Mouse (Mus musculus) brain, embryonic 18.5 days (tissue): ENCODE results near the gene Gm12845.
"Not testable (repeated sequence)": the region's sequence is repeated elsewhere in the genome, so short reads cannot be mapped to it uniquely, and the experiment has no call there.

Experiments used
- DNase-seq: peaks from one replicate; pipeline ENCODE4 v3.0.0-alpha.2; 2012; ENCODE audit warnings: low read depth, low spot score

Gm12845 gene

DNA sequence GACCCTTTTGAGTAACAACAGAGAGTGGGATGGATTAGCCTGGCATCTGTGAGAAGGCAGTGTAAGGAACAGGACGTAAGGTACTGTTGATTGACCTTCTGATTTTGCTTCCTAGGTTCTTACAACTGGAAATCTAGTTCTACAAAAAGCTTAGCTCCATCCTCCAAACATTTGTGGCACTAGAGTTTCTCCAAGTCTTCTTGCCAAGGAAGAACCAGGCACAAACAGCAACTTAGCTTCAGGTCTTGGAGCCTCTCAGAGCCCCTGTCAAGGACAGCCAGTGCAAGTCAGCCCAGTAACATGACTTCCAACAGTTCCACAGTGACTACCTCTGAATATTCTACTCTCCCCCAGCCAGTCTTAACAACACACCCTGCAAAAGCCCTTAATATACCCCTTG lies at the start of gene Gm12845:
Gene Gm12845, plus strand, starts transcription at position 301 of the 400 bp plus-strand sequence.
- no peak for DNase-seq

DNA sequence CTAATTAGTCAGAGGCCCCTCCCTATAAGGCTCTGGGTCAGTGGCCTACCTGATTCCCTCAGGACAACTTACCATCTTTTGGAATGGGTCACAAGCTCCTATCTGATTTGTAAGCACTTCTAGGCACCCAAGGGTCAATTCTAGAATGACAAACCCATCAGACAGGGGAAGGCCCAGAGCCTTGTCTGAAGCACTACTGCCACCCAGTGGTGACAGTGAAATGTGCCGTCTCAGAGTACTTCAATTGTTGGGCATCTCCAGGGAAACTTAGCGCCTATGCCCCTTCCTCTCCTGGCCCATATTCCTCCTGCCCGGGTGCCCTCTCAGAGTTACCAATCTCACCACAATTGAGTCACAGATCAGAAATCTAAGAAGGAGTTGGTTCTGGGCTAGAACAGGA lies 47.3 kb upstream of the Gm12845 start:
- no peak for DNase-seq

DNA sequence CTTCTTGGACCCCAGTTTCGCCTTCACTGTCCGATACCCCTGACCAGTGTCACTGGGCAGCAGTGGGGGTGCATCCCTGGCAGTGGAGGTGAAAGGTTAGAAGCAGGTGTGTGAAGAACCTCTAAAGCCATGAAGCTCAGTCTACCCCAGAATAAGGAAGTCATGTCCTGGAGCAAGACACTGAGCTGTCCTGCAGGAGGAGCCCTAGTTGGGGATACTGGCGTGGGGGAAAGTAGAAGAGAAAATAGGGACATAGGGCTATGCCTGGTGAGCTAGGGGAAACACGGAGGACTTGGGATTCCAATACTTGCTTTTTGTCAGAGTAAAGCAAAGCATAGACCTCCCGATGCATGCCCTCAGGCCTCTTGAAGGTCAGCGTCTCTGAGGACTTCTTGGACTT lies 43.2 kb upstream of the Gm12845 start:
- DNase-seq = no peak

DNA sequence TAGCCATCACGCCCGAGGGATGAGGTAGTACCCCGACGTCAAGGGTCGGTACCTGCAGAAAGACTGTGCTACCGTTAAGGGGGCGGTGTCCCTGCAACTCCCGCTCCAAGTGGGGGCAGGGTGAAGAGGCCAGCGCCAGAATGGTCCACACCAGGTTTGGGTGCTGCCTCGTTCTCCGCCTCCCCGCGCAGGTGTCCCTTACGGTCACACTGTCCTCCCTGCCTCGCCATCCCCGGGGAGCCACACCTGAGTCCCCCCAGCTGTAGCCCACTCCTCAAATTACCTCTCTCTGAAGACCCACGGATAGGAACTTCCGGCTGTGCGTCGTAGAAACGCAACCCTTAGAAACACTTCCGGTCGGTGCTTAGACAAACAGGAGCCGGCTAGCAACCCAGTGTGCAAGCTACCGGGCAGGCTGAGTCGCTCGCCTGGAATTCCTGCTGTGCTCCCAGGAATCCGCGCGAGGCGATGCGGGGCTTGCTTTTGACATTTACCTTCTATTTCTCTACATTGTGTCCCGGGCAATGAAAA lies 42.2 kb upstream of the Gm12845 start, which contains the start of gene Dmap1:
Gene Dmap1, minus strand, starts transcription at position 343 of the 531 bp plus-strand sequence.
- peak; percentile 76 for DNase-seq

DNA sequence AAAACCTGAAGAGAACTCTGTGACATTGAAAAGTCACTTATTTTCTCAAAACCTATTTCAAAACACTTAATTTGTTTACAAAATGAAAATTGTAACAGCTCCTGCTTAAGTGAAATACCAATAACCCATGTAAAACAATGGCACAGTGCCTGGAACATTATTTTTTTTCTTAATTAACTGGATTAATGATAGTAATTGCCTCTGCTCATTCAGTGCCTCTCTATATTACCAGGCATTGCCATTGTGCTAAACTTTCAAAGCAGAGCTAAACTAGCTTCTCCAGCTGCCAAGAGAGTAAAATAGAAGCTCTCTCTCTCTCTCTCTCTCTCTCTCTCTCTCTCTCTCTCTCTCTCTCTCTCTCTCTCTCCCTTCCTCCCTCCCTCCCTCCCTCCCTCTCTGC lies 41.7 kb upstream of the Gm12845 start:
- DNase-seq = no peak

DNA sequence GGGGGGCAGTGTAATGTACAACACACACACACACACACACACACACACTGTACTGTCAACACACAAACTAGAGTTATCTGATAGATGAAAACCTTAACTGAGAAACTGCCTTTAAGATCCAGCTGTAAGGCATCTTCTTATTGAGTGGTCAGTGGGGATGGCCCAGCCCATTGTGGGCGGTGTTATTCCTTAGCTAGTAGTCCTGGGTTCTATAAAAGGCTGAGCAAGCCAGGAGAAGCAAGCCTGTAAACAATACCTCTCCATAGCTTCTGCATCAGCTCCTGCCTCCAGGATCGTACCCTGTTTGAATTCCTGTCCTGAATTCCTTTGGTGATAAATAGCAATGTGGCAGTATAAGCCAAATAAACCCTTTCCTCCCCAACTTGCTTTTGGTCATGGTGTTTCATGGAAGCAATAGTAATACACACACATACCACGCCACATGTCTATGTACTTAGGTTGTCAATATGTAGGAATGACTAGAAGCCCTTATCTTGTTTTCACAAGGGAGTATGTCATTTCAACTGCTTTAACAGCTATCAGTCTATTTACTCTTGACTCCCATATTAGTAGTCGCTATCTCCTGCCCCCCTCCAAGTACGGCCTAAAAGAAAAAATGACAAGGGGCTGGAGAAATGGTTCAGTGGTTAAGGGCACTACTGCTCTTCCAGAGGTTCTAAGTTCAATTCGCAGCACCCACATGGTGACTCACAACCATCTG lies 41.0 kb upstream of the Gm12845 start:
- no peak for DNase-seq

DNA sequence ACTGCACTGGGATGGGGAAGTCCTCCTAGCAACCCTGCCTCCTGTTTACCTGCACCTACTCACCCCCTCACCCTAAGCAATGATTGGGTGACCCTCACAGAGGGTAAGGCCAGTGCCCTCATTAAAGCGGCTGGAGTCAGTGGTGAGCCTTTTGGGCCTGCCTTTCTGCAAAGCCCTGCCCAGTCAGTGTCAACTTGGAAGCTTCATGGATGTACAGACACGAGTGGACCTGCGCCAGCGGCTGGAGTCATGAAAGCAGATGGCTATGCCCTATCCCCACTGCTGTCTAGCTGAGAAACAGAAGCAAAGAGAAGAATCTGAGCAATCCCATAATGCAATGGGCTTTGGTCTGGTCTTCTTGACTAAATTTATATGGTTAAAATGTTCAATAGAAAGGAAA lies 37.9 kb upstream of the Gm12845 start:
- DNase-seq = no peak

DNA sequence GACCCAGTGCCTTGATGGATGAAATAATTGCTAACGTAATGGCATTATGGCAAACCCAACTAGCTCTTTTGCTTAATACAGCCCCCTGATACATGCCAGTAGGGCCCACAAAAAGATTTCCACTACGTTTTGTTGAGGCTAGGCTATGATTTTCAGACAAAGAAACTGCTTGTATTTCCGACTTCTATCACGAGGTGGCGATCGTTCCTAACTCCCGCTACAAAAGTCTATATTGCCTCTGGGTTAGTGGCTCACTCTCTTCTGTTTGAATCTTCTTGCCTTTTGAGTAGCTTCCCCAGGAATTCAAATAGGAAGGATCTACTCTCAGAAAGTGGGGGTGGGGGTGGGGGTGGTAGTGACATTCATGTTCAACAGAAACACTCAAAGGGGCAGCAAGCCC lies 18.9 kb upstream of the Gm12845 start:
- peak; percentile 26 for DNase-seq

DNA sequence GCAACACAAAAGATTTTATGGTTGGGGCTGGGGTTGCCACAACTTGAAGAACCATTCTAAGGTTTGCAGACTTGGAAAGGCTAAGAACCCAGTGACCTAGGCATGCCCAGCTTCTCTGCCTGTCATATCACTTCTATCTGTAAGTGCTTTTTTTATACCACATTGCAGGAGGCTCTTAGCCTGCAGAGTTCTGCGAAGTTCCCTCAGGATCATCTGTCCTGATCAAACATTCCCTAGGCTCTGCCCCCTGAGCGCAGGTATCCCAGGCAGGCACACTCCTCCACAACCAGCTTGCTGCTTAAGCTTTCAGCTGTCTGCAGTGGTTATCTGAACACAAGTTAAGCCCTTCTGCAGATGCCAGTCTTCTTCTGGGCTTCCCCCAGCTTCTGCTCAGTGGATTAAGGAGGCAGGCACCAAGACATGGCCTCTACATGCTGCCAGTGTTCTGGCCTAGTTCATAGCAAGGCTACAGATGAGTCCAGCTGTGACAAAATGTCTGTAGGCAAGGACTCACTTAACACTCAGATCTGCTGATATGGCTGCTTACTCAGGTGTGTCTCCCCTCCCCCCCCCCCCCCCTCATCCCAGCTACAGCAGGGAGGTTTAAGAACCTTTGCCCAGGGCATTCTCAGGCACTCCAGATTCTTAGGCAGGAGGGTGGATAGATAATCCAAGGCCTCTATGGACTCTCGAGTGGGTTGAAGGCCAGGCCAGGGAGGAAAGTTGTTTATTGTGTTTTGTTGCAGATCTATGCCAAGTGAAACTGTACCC lies 15.2 kb upstream of the Gm12845 start:
- no peak for DNase-seq

DNA sequence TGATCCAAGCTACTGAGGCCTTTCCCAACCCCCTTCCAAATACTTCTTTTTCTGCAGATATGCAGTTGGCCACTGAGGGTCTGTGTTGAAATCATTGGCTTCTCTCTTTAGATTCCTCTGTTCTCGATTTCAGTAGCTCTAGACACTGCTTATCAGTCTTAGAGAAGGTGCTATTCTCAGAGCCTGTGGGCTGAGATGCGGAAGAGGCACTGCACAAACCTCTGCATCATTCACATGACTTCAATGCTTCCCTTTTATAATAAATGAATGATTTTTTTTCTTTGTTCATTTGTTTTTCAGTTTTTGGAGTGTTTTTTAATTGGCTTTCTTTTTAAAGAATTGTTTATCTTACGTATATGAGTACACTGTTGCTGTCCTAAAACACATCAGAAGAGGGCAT lies 11.9 kb upstream of the Gm12845 start:
- DNase-seq = no peak

DNA sequence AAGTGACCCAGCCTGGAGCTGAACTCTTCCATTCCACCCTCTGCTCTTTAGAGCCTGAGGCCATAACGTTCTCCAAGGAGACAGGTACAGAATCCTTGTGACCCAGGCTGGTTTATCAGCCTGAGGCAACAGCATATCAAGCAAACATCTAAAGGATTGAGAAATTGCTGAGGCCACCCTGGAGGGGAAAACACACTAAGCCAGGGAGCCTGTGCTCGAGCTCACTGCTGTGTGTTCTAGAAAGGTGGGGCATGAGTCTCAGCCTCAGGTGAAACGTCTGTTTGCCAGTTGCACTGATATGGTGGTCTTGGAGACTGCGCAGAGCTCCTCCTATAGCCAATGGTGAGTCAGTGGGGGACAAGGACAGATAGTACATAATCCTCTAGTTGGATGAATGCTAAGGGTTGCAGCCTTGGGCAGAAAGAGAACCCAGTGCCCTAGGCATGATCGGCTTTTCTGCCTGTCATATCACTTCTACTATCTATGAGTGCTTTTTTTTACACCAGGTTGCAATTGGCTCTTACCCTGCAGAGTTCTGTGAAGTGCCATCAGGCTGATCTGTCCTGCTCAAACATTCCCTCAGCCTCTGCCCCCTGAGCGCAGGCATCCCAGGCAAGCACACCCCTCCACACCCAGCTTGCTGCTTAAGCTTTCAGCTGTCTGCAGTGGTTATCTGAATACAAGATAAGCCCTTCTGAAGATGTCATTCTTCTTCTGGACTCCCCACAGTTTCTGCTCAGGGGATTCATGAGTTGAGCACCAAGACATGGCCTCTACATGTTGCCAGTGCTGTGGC lies 10.7 kb upstream of the Gm12845 start:
- no peak for DNase-seq

DNA sequence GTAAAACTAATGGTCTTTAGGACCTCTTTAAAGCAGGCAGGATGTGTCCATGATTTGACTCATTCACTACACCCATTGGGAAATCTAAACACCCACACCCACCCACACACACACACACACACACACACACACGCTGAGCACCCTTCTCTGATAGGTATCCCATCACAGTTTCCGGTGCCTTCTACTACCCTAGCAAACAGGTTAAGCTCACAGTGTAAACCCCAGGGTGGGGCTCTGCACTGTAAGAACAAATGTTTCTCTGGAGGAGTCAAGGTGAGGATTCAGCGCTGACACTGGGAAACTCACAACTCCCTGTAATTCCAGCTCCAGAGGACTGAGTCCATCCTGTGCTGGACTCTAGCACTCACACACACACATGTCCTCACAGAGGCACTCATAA lies 7.7 kb downstream of the Gm12845 start:
- DNase-seq = no peak

DNA sequence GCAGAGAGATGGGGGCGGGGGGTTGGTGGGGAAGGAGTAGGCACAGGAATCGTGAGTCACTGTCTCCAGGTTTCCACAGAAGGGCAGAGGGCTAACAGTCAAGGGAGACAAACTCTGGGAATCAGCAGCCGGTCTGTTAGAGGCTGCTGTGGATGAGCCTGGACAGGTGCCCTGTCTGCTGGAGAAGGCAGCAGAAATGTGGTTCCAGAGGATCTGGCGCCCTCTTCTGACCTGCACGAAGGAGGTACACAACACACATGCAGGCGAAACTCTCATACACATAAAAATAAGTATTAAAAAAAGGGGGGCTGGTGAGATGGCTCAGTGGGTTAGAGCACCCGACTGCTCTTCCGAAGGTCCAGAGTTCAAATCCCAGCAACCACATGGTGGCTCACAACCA lies 13.3 kb downstream of the Gm12845 start:
- DNase-seq = no peak

DNA sequence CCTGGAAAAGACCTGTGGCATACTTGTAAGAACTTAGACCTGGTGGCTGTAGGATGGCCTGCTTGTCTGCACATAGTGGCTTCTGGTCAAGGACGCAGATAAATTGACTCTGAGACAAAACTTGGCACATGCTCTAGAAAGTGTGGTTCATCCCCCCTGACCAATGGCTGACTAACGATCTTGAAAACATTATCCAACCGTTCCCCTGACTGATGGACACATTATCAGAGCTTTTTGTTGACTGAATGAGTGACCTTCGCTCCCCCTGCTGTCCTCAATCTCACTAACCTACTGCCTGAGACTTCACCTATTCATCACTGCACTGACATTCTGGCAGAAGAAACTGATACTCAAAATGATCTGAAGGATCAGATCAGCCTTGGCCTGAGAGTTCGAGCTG lies 28.3 kb downstream of the Gm12845 start:
- not testable (repeated sequence) for DNase-seq

DNA sequence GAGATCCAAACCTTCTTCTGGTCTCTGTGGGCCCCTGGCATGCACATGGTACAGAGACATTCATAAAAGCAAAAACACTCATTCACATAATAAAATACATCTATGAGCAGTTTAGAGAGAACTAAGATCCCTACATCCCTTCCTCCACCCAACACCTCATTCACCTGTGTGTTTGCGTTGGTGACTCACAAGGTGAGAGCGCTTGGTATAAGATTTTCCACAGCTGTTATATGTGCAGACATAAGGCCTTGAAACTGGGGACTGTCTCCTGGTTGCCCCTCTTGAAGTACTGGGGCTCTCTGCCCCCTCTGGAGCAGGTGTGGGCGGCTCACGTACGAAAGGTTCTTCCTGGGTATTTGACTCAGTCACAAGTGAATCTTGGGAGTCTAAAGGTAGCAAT lies 35.9 kb downstream of the Gm12845 start:
- DNase-seq = no peak

DNA sequence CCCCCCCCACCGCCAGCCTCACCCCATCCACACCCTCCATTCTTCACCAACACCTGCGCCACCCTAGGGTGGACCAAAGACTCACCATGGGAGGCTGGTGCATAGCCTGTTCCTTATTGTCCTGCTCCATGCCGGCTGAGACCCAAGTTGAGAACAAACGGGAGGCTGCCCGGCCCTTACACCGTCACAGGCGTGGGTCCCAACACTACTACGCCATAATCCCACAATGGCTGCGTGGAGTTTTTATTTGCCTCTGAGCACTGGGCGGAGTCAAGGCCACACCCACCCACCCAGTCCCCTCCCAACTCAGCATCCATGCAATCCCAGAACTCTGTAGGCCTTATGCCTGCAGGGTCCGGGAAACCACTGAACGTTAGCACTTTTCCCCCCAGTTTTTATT lies 41.2 kb downstream of the Gm12845 start, which contains the start of gene Klf17:
Gene Klf17, minus strand, starts transcription at position 233 of the 400 bp plus-strand sequence.
- DNase-seq = no peak

DNA sequence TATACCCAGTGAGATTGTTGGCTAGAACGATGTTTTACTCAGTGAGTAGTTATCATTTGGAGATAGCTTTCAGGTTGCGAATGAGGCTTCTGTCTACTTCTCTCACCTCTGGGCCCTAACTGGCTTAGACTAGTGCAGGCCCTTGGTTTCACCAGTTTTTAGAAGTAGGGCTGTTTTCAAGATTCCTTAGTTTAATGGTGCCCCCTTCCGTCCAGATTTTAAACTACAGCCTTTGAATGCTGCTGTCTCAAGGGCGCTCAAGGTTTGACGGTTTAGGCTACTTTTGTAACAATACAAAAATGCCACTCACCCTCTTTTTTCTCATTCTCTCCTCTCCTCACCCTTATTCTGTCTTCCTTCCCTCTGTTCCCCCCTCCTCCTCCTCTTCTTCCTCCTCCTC lies 46.7 kb downstream of the Gm12845 start:
- DNase-seq = peak; percentile 58

DNA sequence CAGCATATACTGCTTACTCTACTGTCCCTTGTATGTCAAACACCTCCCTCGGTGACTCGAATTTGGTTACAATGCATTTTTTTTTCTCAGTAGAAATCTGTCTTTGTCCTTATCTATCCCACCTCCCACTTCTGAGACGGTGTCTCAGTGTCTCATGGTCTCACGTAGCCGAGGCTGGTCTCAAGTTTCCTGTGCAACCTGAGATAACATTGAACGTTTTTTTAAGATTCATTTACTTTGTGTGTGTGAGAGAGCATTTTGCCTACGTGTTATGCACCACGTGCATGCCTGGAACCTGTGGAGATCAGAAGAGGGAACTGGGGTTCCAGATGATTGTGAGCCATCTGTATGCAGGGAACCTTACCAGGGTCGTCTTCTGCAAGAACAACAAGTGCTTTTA lies 48.7 kb downstream of the Gm12845 start:
- DNase-seq = no peak
